Mouse (Mus musculus) hindbrain, embryonic 14.5 days (tissue): ENCODE data around the gene Skint11. TPM values are rescaled to one million over a fixed set of nuclear protein-coding genes. Genes with fewer than 3 reads are reported as not detected.
"Not testable (repeated sequence)": the region's sequence is repeated elsewhere in the genome, so short reads cannot be mapped to it uniquely, and the experiment has no call there.

Experiments
- ATAC-seq: fragments of 200-750 bp; cut with Nextera tagmentation; 2 replicates; pipeline ENCODE4 v1.8.0; 2017; ENCODE audit warnings: moderate number of reproducible peaks, mild to moderate bottlenecking, moderate TSS enrichment, moderate library complexity; ENCODE audit not compliant: low FRiP score
- DNase-seq: peaks from one replicate; pipeline ENCODE4 v3.0.0-alpha.2; 2015; ENCODE audit warnings: low spot score
- H3K27ac ChIP-seq: fragments of 300-500 bp; sonication (generic); 2 replicates; pipeline ENCODE4 v1.5.1; 2014; ENCODE audit warnings: mild to moderate bottlenecking, moderate library complexity
- H3K27me3 ChIP-seq: fragments of 300-500 bp; sonication (generic); 2 replicates; pipeline ENCODE4 v1.6.1; 2014; ENCODE audit warnings: mild to moderate bottlenecking, low read length, mixed read lengths; ENCODE audit not compliant: control insufficient read depth, insufficient read depth
- H3K36me3 ChIP-seq: fragments of 300-500 bp; sonication (generic); replicated peaks from 2 replicates; pipeline ENCODE4 v1.6.1; 2014; ENCODE audit not compliant: control insufficient read depth, insufficient read depth
- H3K4me1 ChIP-seq: fragments of 300-500 bp; sonication (generic); replicated peaks from 2 replicates; pipeline ENCODE4 v1.6.1; 2014; ENCODE audit warnings: antibody characterized with exemption, low read length, mixed read lengths; ENCODE audit not compliant: control insufficient read depth, insufficient read depth
- H3K4me2 ChIP-seq: fragments of 300-500 bp; sonication (generic); replicated peaks from 2 replicates; pipeline ENCODE4 v1.6.1; 2014; ENCODE audit warnings: mild to moderate bottlenecking, moderate library complexity
- H3K4me3 ChIP-seq: fragments of 300-500 bp; sonication (generic); replicated peaks from 2 replicates; pipeline ENCODE4 v1.5.1; 2014; ENCODE audit warnings: mild to moderate bottlenecking, low read length
- H3K9ac ChIP-seq: fragments of 300-500 bp; sonication (generic); 2 replicates; pipeline ENCODE4 v1.6.1; 2014
- H3K9me3 ChIP-seq: fragments of 300-500 bp; sonication (generic); 2 replicates; pipeline ENCODE4 v1.6.1; 2016; ENCODE audit warnings: low read length; ENCODE audit not compliant: control insufficient read depth
- WGBS: fragments of 180-500 bp; shearing (Covaris S2); extraction: QIAGEN DNeasy Blood & Tissue Kit; methylation state at CpG from one replicate; pipeline ENCODE4 v1.1.7; 2014; 5-methylcytosine and 5-hydroxymethylcytosine counted together
- polyA plus RNA-seq: library from polyadenylated mRNA; unstranded; fragments of >200 nt; fragmentation: Nextera tagmentation; extraction: Ambion mirVana; gene quantifications from 2 replicates; pipeline ENCODE4 v1.2.1, GENCODE M21; 2014

Skint11 gene
- not detected in 2 replicates for polyA plus RNA-seq

- H3K4me2 ChIP-seq, result no peak within 1 kb of the TSS
- no peak for ATAC-seq
Measured at GRCm38 (mm10) chr4:114163084-114163483, at the start of gene Skint11. Skint11 (plus strand) TSS chr4:114163384.

GRCm38 (mm10) chr4:114161149-114161548 is 2.0 kb upstream of the Skint11 start:
- DNase-seq, result no peak

More at GRCm38 (mm10) chr4:114163084-114163483, at the start of gene Skint11:
- Histone ChIP-seq H3K27me3 (no peaks in the 10 kb centered on the region), H3K9me3 (peaks cover 23% of the 10 kb centered on the region; the same call in 1 of the 2 replicates), H3K27ac (no peak within 1 kb of the TSS), H3K9ac (no peak within 1 kb of the TSS), H3K4me3 (no peak within 1 kb of the TSS), H3K36me3 (no peaks in the 10 kb centered on the region), H3K4me1 (no peaks in the 10 kb centered on the region)
- WGBS, result 84% methylated on average over 1 of the region's 1 CpGs
- DNase-seq, result no peak

GRCm38 (mm10) chr4:114172898-114173297 is 9.7 kb downstream of the Skint11 start:
- H3K36me3 ChIP-seq, H3K9ac ChIP-seq, H3K4me2 ChIP-seq, H3K27ac ChIP-seq, H3K4me3 ChIP-seq, H3K27me3 ChIP-seq, DNase-seq, H3K4me1 ChIP-seq, ATAC-seq, H3K9me3 ChIP-seq: not testable (repeated sequence)
- 24% methylated on average over 5 of the region's 6 CpGs for WGBS

More at GRCm38 (mm10) chr4:114161149-114161548, 2.0 kb upstream of the Skint11 start:
- Histone ChIP-seq H3K27me3 (no peaks in the 10 kb centered on the region), H3K4me2 (no peak overlapping the region), H3K9me3 (peaks cover 20% of the 10 kb centered on the region; the same call in 1 of the 2 replicates), H3K4me3 (no peak overlapping the region), H3K27ac (no peak overlapping the region), H3K4me1 (no peaks in the 10 kb centered on the region), H3K9ac (no peak overlapping the region), H3K36me3 (no peaks in the 10 kb centered on the region)
- no peak for ATAC-seq

DNA sequence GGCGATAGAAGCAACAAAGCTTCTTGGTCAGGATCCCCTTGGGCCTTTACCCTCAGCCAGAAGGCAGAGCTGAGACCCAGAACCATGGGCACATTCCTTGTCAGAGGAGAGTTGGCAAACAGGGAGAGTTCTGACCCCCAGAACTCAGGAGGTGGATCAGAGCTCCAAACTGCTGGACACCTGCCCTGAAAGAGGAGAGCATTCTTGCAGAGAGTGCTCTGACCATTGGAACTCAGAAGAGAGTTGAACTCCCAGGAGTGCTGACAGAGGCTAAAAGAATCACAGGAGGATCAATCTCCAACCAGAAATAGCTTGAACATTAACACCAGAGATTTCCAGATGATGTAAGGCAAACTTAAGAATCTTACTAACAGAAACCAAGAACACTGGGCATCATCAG is 93.7 kb downstream of the Skint11 start:
- 57% methylated on average over 1 of the region's 1 CpGs for WGBS

More for the DNA sequence above, 93.7 kb downstream of the Skint11 start:
- not testable (repeated sequence) for H3K9ac ChIP-seq, H3K4me1 ChIP-seq, H3K4me2 ChIP-seq, ATAC-seq, DNase-seq, H3K4me3 ChIP-seq, H3K36me3 ChIP-seq, H3K9me3 ChIP-seq, H3K27me3 ChIP-seq, H3K27ac ChIP-seq

Other genes with a start within 250 kb of the Skint11 start
- gene Skint5, start 163.9 kb upstream of the Skint11 start, polyA plus RNA-seq, result not detected in 2 replicates
- 0.63 and 0.67 TPM in 2 replicates for gene Trabd2b, start 243.3 kb downstream of the Skint11 start, polyA plus RNA-seq